Mouse (Mus musculus): ENCODE measurements at regions not wholly inside any gene's neighbourhood (a gene's known extent, or its start where the extent isn't known, plus 50 kb on each side); places are given as distances from the start of the nearest gene placed in this dataset.

GRCm38 (mm10) chr14:17599553-17599952 is 60.5 kb upstream of the Thrb start:
- WGBS (ENCODE audit: insufficient replicate concordance) = 44% methylated on average over 5 of the region's 5 CpGs
- Histone ChIP-seq H3K4me3 (ENCODE audit: insufficient read depth in 1 of 2, low read depth in 2 of 2, low read length in 2 of 2) (no peak overlapping the region), H3K4me2 (ENCODE audit: low read depth) (no peak overlapping the region), H3K4me1 (replicated peaks; ENCODE audit: control insufficient read depth in 2 of 2, insufficient read depth in 2 of 2, low read length in 1 of 2) (no peaks in the 10 kb centered on the region), H3K36me3 (replicated peaks; ENCODE audit: control insufficient read depth, insufficient read depth, low read depth) (no peaks in the 10 kb centered on the region), H3K9me3 (ENCODE audit: control insufficient read depth, low read length) (no peaks in the 10 kb centered on the region), H3K27ac (no peak overlapping the region), H3K9ac (replicated peaks) (no peak overlapping the region), H3K27me3 (ENCODE audit: control insufficient read depth, insufficient read depth, low read length) (no peaks in the 10 kb centered on the region)
- no peak for ATAC-seq (ENCODE audit: insufficient read depth)
- TF ChIP-seq CTCF (IDR thresholded peaks at IDR 0.05; ENCODE audit: low read depth) = no peak
- TF ChIP-seq EP300 (IDR thresholded peaks at IDR 0.05; ENCODE audit: low read depth) = no peak
- DNase-seq (ENCODE audit: low read depth in 3 of 3, low spot score in 3 of 3) = no peak

- H3K27ac ChIP-seq = no peak overlapping the region
- H3K4me3 ChIP-seq (ENCODE audit: insufficient read depth in 1 of 2, low read depth in 2 of 2, low read length in 2 of 2) = no peak overlapping the region
- ATAC-seq (ENCODE audit: insufficient read depth) = no peak
- no peak for TF ChIP-seq CTCF (IDR thresholded peaks at IDR 0.05; ENCODE audit: low read depth)
- H3K27me3 ChIP-seq (ENCODE audit: control insufficient read depth, insufficient read depth, low read length) = no peaks in the 10 kb centered on the region
- no peaks in the 10 kb centered on the region for H3K4me1 ChIP-seq (replicated peaks; ENCODE audit: control insufficient read depth in 2 of 2, insufficient read depth in 2 of 2, low read length in 1 of 2)
- WGBS (ENCODE audit: insufficient replicate concordance) = 57% methylated on average over 1 of the region's 1 CpGs
- no peaks in the 10 kb centered on the region for H3K9me3 ChIP-seq (ENCODE audit: control insufficient read depth, low read length)
- DNase-seq (ENCODE audit: low read depth in 3 of 3, low spot score in 3 of 3) = no peak
- H3K4me2 ChIP-seq (ENCODE audit: low read depth) = no peak overlapping the region
- no peak overlapping the region for H3K9ac ChIP-seq (replicated peaks)
- no peaks in the 10 kb centered on the region for H3K36me3 ChIP-seq (replicated peaks; ENCODE audit: control insufficient read depth, insufficient read depth, low read depth)
Observed at GRCm38 (mm10) chr14:17602357-17602756, 57.7 kb upstream of the Thrb start.

GRCm38 (mm10) chr14:17606018-17606417 is 54.0 kb upstream of the Thrb start:
- no peak for TF ChIP-seq EP300 (IDR thresholded peaks at IDR 0.05; ENCODE audit: low read depth)
- WGBS (ENCODE audit: insufficient replicate concordance) = 56% methylated on average over 3 of the region's 3 CpGs
- H3K36me3 ChIP-seq (replicated peaks; ENCODE audit: control insufficient read depth, insufficient read depth, low read depth) = no peaks in the 10 kb centered on the region

DNA sequence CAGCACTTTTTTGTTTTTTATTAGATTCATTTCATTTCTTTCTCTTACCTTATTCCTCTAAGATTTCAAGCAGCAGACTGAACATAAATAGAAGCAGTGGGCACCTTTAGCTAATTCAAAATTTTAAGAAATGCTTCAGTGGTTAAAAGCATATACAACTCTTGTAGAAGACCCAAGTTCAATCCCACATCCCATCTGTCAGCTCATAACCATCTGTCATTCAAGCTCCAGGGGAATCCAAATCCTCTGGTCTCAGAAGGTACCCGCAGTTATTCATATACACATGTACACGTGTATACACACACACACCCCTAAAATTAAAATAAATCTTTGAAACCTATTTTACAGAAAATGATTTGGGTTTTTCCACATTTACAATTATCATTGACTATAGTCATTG is 52.9 kb upstream of the Thrb start:
- TF ChIP-seq EP300 (IDR thresholded peaks at IDR 0.05; ENCODE audit: low read depth) = no peak
- TF ChIP-seq CTCF (IDR thresholded peaks at IDR 0.05; ENCODE audit: low read depth) = no peak
- DNase-seq (ENCODE audit: low read depth in 3 of 3, low spot score in 3 of 3) (no peak), ATAC-seq (ENCODE audit: insufficient read depth) (no peak)
- Histone ChIP-seq H3K9me3 (ENCODE audit: control insufficient read depth, low read length) (no peaks in the 10 kb centered on the region), H3K36me3 (replicated peaks; ENCODE audit: control insufficient read depth, insufficient read depth, low read depth) (no peaks in the 10 kb centered on the region), H3K27ac (no peak overlapping the region), H3K4me2 (ENCODE audit: low read depth) (no peak overlapping the region), H3K27me3 (ENCODE audit: control insufficient read depth, insufficient read depth, low read length) (no peaks in the 10 kb centered on the region), H3K4me1 (replicated peaks; ENCODE audit: control insufficient read depth in 2 of 2, insufficient read depth in 2 of 2, low read length in 1 of 2) (no peaks in the 10 kb centered on the region), H3K4me3 (ENCODE audit: insufficient read depth in 1 of 2, low read depth in 2 of 2, low read length in 2 of 2) (no peak overlapping the region), H3K9ac (replicated peaks) (no peak overlapping the region)
- 55% methylated on average over 2 of the region's 2 CpGs for WGBS (ENCODE audit: insufficient replicate concordance)

More at GRCm38 (mm10) chr14:17606018-17606417, 54.0 kb upstream of the Thrb start:
- Histone ChIP-seq H3K4me2 (ENCODE audit: low read depth) (no peak overlapping the region), H3K9me3 (ENCODE audit: control insufficient read depth, low read length) (no peaks in the 10 kb centered on the region), H3K4me3 (ENCODE audit: insufficient read depth in 1 of 2, low read depth in 2 of 2, low read length in 2 of 2) (no peak overlapping the region), H3K27me3 (ENCODE audit: control insufficient read depth, insufficient read depth, low read length) (no peaks in the 10 kb centered on the region), H3K27ac (no peak overlapping the region), H3K4me1 (replicated peaks; ENCODE audit: control insufficient read depth in 2 of 2, insufficient read depth in 2 of 2, low read length in 1 of 2) (no peaks in the 10 kb centered on the region), H3K9ac (replicated peaks) (no peak overlapping the region)
- DNase-seq (ENCODE audit: low read depth in 3 of 3, low spot score in 3 of 3) = no peak
- ATAC-seq (ENCODE audit: insufficient read depth) = no peak
